Mouse (Mus musculus): ENCODE results near the gene Ube2j1. TPM values are rescaled to one million over a fixed set of nuclear protein-coding genes. Genes with fewer than 3 reads are reported as not detected.
"Not testable (repeated sequence)": the region's sequence is repeated elsewhere in the genome, so short reads cannot be mapped to it uniquely, and the experiment has no call there.

Gene Ube2j1
- polyA plus RNA-seq, 1 experiment from 2014 or later = 64.2 TPM

GRCm38 (mm10) chr4:32985684-32986083, 45.5 kb upstream of the Ube2j1 start:
- 0 out of 2 replicates have a peak, but pooled peaks cover 11% of the 10 kb centered on the region for H3K4me1 ChIP-seq (ENCODE audit: control insufficient read depth, insufficient read depth, low read length)

DNA sequence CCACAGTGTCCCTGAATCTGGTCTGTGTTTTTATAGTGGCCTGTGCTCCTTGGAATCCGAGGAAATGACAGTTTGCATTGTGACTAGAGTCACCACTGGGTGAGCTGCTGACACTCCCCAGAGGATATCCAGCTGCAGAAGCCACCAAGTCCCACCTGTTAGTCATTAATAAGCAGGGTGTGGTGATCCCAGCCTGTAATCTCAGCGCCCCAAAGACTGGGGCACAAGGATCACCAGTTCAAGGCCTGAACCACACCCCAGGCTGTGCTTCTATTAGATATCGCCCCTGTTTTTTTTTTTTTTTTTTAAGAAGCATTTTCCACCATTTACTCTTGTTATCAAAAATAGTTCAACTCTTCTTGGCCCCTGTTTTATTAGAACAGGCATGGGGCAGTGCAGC, 44.2 kb upstream of the Ube2j1 start:
- H3K36me3 ChIP-seq (ENCODE audit: control insufficient read depth, insufficient read depth, low read length) = no peaks in the 10 kb centered on the region
- no peak for DNase-seq (ENCODE audit: low spot score)
- 50% methylated on average over 3 of the region's 3 CpGs for WGBS
- no peaks in the 10 kb centered on the region for H3K9me3 ChIP-seq (ENCODE audit: control insufficient read depth, low read length)
- H3K27me3 ChIP-seq (ENCODE audit: control insufficient read depth, insufficient read depth, low read length) = no peaks in the 10 kb centered on the region
- H3K4me3 ChIP-seq (ENCODE audit: low read depth, low read length) = no peak overlapping the region
- H3K4me2 ChIP-seq (ENCODE audit: low read depth) = no peak overlapping the region
- ATAC-seq (ENCODE audit: insufficient read depth, low FRiP score, low TSS enrichment) = no peak
- H3K9ac ChIP-seq (ENCODE audit: low read length) = no peak overlapping the region
- 0 out of 2 replicates have a peak, but pooled peaks cover 10% of the 10 kb centered on the region for H3K4me1 ChIP-seq (ENCODE audit: control insufficient read depth, insufficient read depth, low read length)
- no peak overlapping the region for H3K27ac ChIP-seq (ENCODE audit: low read depth, low read length)

More at GRCm38 (mm10) chr4:32985684-32986083, 45.5 kb upstream of the Ube2j1 start:
- 0 out of 2 replicates have a peak overlapping the region, but pooled peaks have one; percentile 8 for H3K4me2 ChIP-seq (ENCODE audit: low read depth)
- no peak for ATAC-seq (ENCODE audit: insufficient read depth, low FRiP score, low TSS enrichment)
- H3K9me3 ChIP-seq (ENCODE audit: control insufficient read depth, low read length) = no peaks in the 10 kb centered on the region
- H3K36me3 ChIP-seq (ENCODE audit: control insufficient read depth, insufficient read depth, low read length) = no peaks in the 10 kb centered on the region
- 0 out of 2 replicates have a peak overlapping the region, but pooled peaks have one; percentile 94 for H3K27ac ChIP-seq (ENCODE audit: low read depth, low read length)
- no peak overlapping the region for H3K9ac ChIP-seq (ENCODE audit: low read length)
- H3K4me3 ChIP-seq (ENCODE audit: low read depth, low read length) = no peak overlapping the region
- no peak for DNase-seq (ENCODE audit: low spot score)
- WGBS = 7% methylated on average over 3 of the region's 3 CpGs
- H3K27me3 ChIP-seq (ENCODE audit: control insufficient read depth, insufficient read depth, low read length) = no peaks in the 10 kb centered on the region

- Histone ChIP-seq H3K4me3 (ENCODE audit: low read depth, low read length) (no peak overlapping the region), H3K9me3 (ENCODE audit: control insufficient read depth, low read length) (no peaks in the 10 kb centered on the region), H3K4me1 (ENCODE audit: control insufficient read depth, insufficient read depth, low read length) (0 out of 2 replicates have a peak, but pooled peaks cover 9% of the 10 kb centered on the region), H3K27me3 (ENCODE audit: control insufficient read depth, insufficient read depth, low read length) (no peaks in the 10 kb centered on the region), H3K36me3 (ENCODE audit: control insufficient read depth, insufficient read depth, low read length) (no peaks in the 10 kb centered on the region), H3K27ac (ENCODE audit: low read depth, low read length) (no peak overlapping the region), H3K4me2 (ENCODE audit: low read depth) (no peak overlapping the region), H3K9ac (ENCODE audit: low read length) (no peak overlapping the region)
- DNase-seq (ENCODE audit: low spot score) (no peak), ATAC-seq (ENCODE audit: insufficient read depth, low FRiP score, low TSS enrichment) (no peak)
- 92% methylated on average over 2 of the region's 2 CpGs for WGBS
These were observed 41.9 kb upstream of the Ube2j1 start for GRCm38 (mm10) chr4:32989346-32989745.

DNA sequence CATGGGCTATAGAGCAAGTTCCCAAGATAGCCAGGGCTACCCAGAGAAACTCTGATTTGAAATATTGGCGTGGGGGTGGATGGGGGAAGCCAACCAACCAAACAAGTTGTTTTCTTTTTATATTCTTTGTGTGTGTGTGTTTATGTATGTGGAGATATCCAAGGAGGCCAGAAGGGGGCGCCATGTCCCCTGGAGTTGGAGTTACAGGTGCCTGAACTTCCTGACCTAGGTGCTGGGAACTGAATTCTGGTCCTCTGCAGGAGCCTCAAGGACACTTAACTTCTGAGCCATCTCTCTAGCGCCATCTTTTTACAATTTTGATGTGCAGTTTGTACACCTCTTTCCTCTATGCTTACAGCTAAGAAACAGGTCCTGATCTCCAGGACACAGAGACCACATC, 37.0 kb upstream of the Ube2j1 start:
- Histone ChIP-seq H3K4me3 (ENCODE audit: low read depth, low read length) (no peak overlapping the region), H3K9ac (ENCODE audit: low read length) (no peak overlapping the region), H3K9me3 (ENCODE audit: control insufficient read depth, low read length) (no peaks in the 10 kb centered on the region), H3K4me1 (ENCODE audit: control insufficient read depth, insufficient read depth, low read length) (no peaks in the 10 kb centered on the region), H3K27me3 (ENCODE audit: control insufficient read depth, insufficient read depth, low read length) (no peaks in the 10 kb centered on the region), H3K27ac (ENCODE audit: low read depth, low read length) (no peak overlapping the region), H3K36me3 (ENCODE audit: control insufficient read depth, insufficient read depth, low read length) (no peaks in the 10 kb centered on the region), H3K4me2 (ENCODE audit: low read depth) (no peak overlapping the region)
- ATAC-seq (ENCODE audit: insufficient read depth, low FRiP score, low TSS enrichment) (no peak), DNase-seq (ENCODE audit: low spot score) (no peak)
- WGBS = 82% methylated on average over 3 of the region's 3 CpGs

- Histone ChIP-seq H3K9ac (ENCODE audit: low read length) (no peak overlapping the region), H3K27me3 (ENCODE audit: control insufficient read depth, insufficient read depth, low read length) (no peaks in the 10 kb centered on the region), H3K4me3 (ENCODE audit: low read depth, low read length) (no peak overlapping the region), H3K4me1 (ENCODE audit: control insufficient read depth, insufficient read depth, low read length) (no peaks in the 10 kb centered on the region), H3K9me3 (ENCODE audit: control insufficient read depth, low read length) (no peaks in the 10 kb centered on the region), H3K36me3 (ENCODE audit: control insufficient read depth, insufficient read depth, low read length) (no peaks in the 10 kb centered on the region), H3K4me2 (ENCODE audit: low read depth) (no peak overlapping the region), H3K27ac (ENCODE audit: low read depth, low read length) (no peak overlapping the region)
- no peak for ATAC-seq (ENCODE audit: insufficient read depth, low FRiP score, low TSS enrichment)
- DNase-seq (ENCODE audit: low spot score) = no peak
- WGBS = 95% methylated on average over 5 of the region's 5 CpGs
These were observed 35.1 kb upstream of the Ube2j1 start for GRCm38 (mm10) chr4:32996083-32996482.

DNA sequence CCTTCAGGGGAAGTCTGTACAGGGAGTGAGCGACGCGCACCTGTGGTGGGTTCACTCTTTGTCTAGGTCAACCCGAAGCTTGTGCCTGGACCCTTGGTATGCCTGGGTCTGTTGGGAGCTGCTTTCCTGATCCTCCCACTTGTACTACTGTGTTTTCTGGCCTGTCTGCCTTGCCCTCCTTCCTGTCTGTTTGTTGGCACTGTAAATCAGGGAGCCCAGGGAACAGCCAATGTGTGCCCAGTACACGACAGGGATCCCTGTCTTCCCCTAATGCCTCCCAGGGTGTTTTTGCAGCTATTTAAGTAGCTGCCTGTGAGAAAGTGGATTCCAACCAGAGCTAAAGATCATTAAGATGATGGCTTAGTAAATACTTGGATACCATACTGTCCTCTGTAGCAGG, 33.6 kb upstream of the Ube2j1 start:
- ATAC-seq (ENCODE audit: insufficient read depth, low FRiP score, low TSS enrichment) (no peak), DNase-seq (ENCODE audit: low spot score) (no peak)
- H3K36me3 ChIP-seq (ENCODE audit: control insufficient read depth, insufficient read depth, low read length) = no peaks in the 10 kb centered on the region
- H3K4me2 ChIP-seq (ENCODE audit: low read depth) = no peak overlapping the region
- 86% methylated on average over 5 of the region's 5 CpGs for WGBS
- no peaks in the 10 kb centered on the region for H3K27me3 ChIP-seq (ENCODE audit: control insufficient read depth, insufficient read depth, low read length)
- no peak overlapping the region for H3K9ac ChIP-seq (ENCODE audit: low read length)
- no peaks in the 10 kb centered on the region for H3K9me3 ChIP-seq (ENCODE audit: control insufficient read depth, low read length)
- H3K27ac ChIP-seq (ENCODE audit: low read depth, low read length) = no peak overlapping the region
- H3K4me3 ChIP-seq (ENCODE audit: low read depth, low read length) = no peak overlapping the region
- no peaks in the 10 kb centered on the region for H3K4me1 ChIP-seq (ENCODE audit: control insufficient read depth, insufficient read depth, low read length)

GRCm38 (mm10) chr4:32998996-32999395, 32.2 kb upstream of the Ube2j1 start:
- ATAC-seq (ENCODE audit: insufficient read depth, low FRiP score, low TSS enrichment) (no peak), DNase-seq (ENCODE audit: low spot score) (no peak)
- H3K9me3 ChIP-seq (ENCODE audit: control insufficient read depth, low read length) = no peaks in the 10 kb centered on the region
- 93% methylated on average over 8 of the region's 8 CpGs for WGBS
- no peaks in the 10 kb centered on the region for H3K27me3 ChIP-seq (ENCODE audit: control insufficient read depth, insufficient read depth, low read length)
- H3K36me3 ChIP-seq (ENCODE audit: control insufficient read depth, insufficient read depth, low read length) = no peaks in the 10 kb centered on the region
- H3K4me2 ChIP-seq (ENCODE audit: low read depth) = no peak overlapping the region
- no peaks in the 10 kb centered on the region for H3K4me1 ChIP-seq (ENCODE audit: control insufficient read depth, insufficient read depth, low read length)
- no peak overlapping the region for H3K27ac ChIP-seq (ENCODE audit: low read depth, low read length)
- H3K4me3 ChIP-seq (ENCODE audit: low read depth, low read length) = no peak overlapping the region
- no peak overlapping the region for H3K9ac ChIP-seq (ENCODE audit: low read length)

GRCm38 (mm10) chr4:33002081-33002480, 29.1 kb upstream of the Ube2j1 start:
- no peak for ATAC-seq (ENCODE audit: insufficient read depth, low FRiP score, low TSS enrichment)
- WGBS = 80% methylated on average over 3 of the region's 3 CpGs
- Histone ChIP-seq H3K9me3 (ENCODE audit: control insufficient read depth, low read length) (no peaks in the 10 kb centered on the region), H3K4me1 (ENCODE audit: control insufficient read depth, insufficient read depth, low read length) (no peaks in the 10 kb centered on the region), H3K27me3 (ENCODE audit: control insufficient read depth, insufficient read depth, low read length) (no peaks in the 10 kb centered on the region), H3K36me3 (ENCODE audit: control insufficient read depth, insufficient read depth, low read length) (no peaks in the 10 kb centered on the region), H3K27ac (ENCODE audit: low read depth, low read length) (no peak overlapping the region), H3K4me3 (ENCODE audit: low read depth, low read length) (no peak overlapping the region), H3K9ac (ENCODE audit: low read length) (no peak overlapping the region), H3K4me2 (ENCODE audit: low read depth) (no peak overlapping the region)
- DNase-seq (ENCODE audit: low spot score) = no peak

DNA sequence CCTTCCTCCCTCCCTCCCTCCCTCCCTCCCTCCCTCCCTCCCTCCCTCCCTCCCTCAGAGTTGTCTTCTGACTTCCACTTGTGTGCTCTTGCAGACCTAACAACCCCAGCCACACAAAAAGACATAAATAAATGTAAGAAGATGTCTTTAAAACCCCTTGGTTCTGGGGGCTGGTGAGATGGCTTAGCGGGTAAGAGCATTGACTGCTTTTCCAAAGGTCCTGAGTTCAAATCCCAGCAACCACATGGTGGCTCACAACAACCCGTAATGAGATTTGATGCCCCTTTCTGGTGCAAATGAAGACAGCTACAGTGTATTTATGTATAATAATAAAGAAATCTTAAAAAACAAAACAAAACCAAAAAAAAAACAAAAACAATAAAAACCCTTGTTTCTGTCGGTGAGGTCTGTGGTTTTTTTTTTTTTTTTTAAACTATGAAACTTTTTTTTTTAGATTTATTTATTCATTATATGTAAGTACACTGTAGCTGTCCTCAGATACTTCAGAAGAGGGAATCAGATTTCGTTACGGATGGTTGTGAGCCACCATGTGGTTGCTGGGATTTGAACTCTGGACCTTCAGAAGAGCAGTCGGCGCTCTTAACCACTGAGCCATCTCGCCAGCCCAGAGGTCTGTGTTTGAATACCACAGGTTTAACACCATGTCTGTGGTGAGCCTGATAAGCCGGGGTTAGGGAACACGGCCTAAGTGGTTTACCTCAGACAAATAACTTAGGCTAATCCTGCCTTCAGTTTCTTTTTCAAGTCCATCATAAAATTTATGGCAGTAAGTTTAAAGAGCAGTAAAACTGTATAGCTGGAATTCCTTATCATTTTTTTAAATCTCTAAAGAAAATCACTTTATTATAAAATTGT, 25.4 kb upstream of the Ube2j1 start:
- not testable (repeated sequence) for H3K36me3 ChIP-seq (ENCODE audit: control insufficient read depth, insufficient read depth, low read length); DNase-seq (ENCODE audit: low spot score); H3K9me3 ChIP-seq (ENCODE audit: control insufficient read depth, low read length); H3K4me1 ChIP-seq (ENCODE audit: control insufficient read depth, insufficient read depth, low read length); ATAC-seq (ENCODE audit: insufficient read depth, low FRiP score, low TSS enrichment); H3K27me3 ChIP-seq (ENCODE audit: control insufficient read depth, insufficient read depth, low read length); H3K4me3 ChIP-seq (ENCODE audit: low read depth, low read length); H3K4me2 ChIP-seq (ENCODE audit: low read depth); H3K9ac ChIP-seq (ENCODE audit: low read length); H3K27ac ChIP-seq (ENCODE audit: low read depth, low read length)
- WGBS = 93% methylated on average over 10 of the region's 10 CpGs

Data from neural tube, embryonic 11.5 days (tissue).